Mouse (Mus musculus) ovary, adult 2 months (tissue): ENCODE data around the gene Tmprss2. TPM values are rescaled to one million over a fixed set of nuclear protein-coding genes. Genes with fewer than 3 reads are reported as not detected.

Experiments
- polyA plus RNA-seq: library from polyadenylated mRNA; depleted of rRNA; stranded (reverse); fragments of >200 nt; gene quantifications from 2 replicates; pipeline ENCODE4 v1.2.3, GENCODE M21; 2012; rRNA removed

The Tmprss2 gene
- polyA plus RNA-seq: 10.9 and 12.8 TPM in 2 replicates

GRCm38 (mm10) chr16:97610939-97611338 is at the start of gene Tmprss2:
Gene Tmprss2, minus strand, starts transcription at chr16:97611195.

Other genes starting within 250 kb of the Tmprss2 start
- 0.62 and 1.8 TPM in 2 replicates for gene Mx1, start 148.3 kb downstream of the Tmprss2 start, polyA plus RNA-seq
- gene Fam3b, start 96.4 kb downstream of the Tmprss2 start, polyA plus RNA-seq: 0.50 and 0.89 TPM in 2 replicates
- gene Ripk4, start 152.6 kb upstream of the Tmprss2 start, polyA plus RNA-seq: 6.2 and 7.3 TPM in 2 replicates
- gene Prdm15, start 240.7 kb upstream of the Tmprss2 start, polyA plus RNA-seq: 23.9 and 27.8 TPM in 2 replicates